Mouse (Mus musculus) embryonic facial prominence, embryonic 11.5 days (tissue): ENCODE results near the gene Wdr95. TPM values are rescaled to one million over a fixed set of nuclear protein-coding genes. Genes with fewer than 3 reads are reported as not detected.
A peak's percentile ranks its signal among the peaks of the same experiment; 100 is the strongest.

ENCODE experiments used
- ATAC-seq: fragments of 200-750 bp; cut with Nextera tagmentation; replicated peaks from 2 replicates; pipeline ENCODE4 v1.8.0; 2017; ENCODE audit warnings: low read depth; ENCODE audit not compliant: insufficient number of reproducible peaks, low FRiP score, low TSS enrichment
- DNase-seq: peaks from one replicate; pipeline ENCODE4 v3.0.0-alpha.2; 2015; ENCODE audit warnings: low spot score
- H3K27ac ChIP-seq: fragments of 300-500 bp; sonication (generic); replicated peaks from 2 replicates; pipeline ENCODE4 v1.5.1; 2014; ENCODE audit warnings: mild to moderate bottlenecking, low read depth, low read length, control low read depth
- H3K27me3 ChIP-seq: fragments of 300-500 bp; sonication (generic); 2 replicates; pipeline ENCODE4 v1.6.1; 2014; ENCODE audit warnings: mild to moderate bottlenecking, low read length, moderate library complexity, mixed read lengths; ENCODE audit not compliant: control insufficient read depth, insufficient read depth
- H3K36me3 ChIP-seq: fragments of 300-500 bp; sonication (generic); replicated peaks from 2 replicates; pipeline ENCODE4 v1.6.1; 2014; ENCODE audit warnings: low read depth, mild to moderate bottlenecking, low read length, moderate library complexity, mixed read lengths; ENCODE audit not compliant: control insufficient read depth, insufficient read depth
- H3K4me1 ChIP-seq: fragments of 300-500 bp; sonication (generic); 2 replicates; pipeline ENCODE4 v1.6.1; 2014; ENCODE audit warnings: low read length, mixed read lengths; ENCODE audit not compliant: control insufficient read depth, insufficient read depth
- H3K4me2 ChIP-seq: fragments of 300-500 bp; sonication (generic); 2 replicates; pipeline ENCODE4 v1.6.1; 2014; ENCODE audit warnings: low read depth, mild to moderate bottlenecking, control low read depth, low read length, moderate library complexity
- H3K4me3 ChIP-seq: fragments of 300-500 bp; sonication (generic); 2 replicates; pipeline ENCODE4 v1.5.1; 2014; ENCODE audit warnings: low read depth, low read length, control low read depth
- H3K9ac ChIP-seq: fragments of 300-500 bp; sonication (generic); replicated peaks from 2 replicates; pipeline ENCODE4 v1.6.1; 2014; ENCODE audit warnings: mild to moderate bottlenecking, control low read depth, low read length
- H3K9me3 ChIP-seq: fragments of 300-500 bp; sonication (generic); replicated peaks from 2 replicates; pipeline ENCODE4 v1.6.1; 2016; ENCODE audit warnings: mild to moderate bottlenecking, low read length, inconsistent platforms, mixed read lengths; ENCODE audit not compliant: control insufficient read depth
- WGBS: fragments of 180-500 bp; shearing (Covaris S2); extraction: QIAGEN DNeasy Blood & Tissue Kit; methylation state at CpG from one replicate; pipeline ENCODE4 v1.1.7; 2014; 5-methylcytosine and 5-hydroxymethylcytosine counted together
- polyA plus RNA-seq: library from polyadenylated mRNA; unstranded; fragments of >200 nt; fragmentation: Nextera tagmentation; extraction: Ambion mirVana; gene quantifications from 2 replicates; pipeline ENCODE4 v1.2.1, GENCODE M21; 2014

The Wdr95 gene
- polyA plus RNA-seq, 1 experiment from 2014 or later: not detected

- ATAC-seq (no peak), DNase-seq (no peak)
- H3K27me3 ChIP-seq: no peaks in the 10 kb centered on the region
- H3K4me2 ChIP-seq: no peak overlapping the region
- H3K9me3 ChIP-seq: no peaks in the 10 kb centered on the region
- WGBS: 81% methylated on average over 14 of the region's 14 CpGs
- no peak overlapping the region for H3K27ac ChIP-seq
- H3K4me1 ChIP-seq: no peaks in the 10 kb centered on the region
- H3K9ac ChIP-seq: no peak overlapping the region
- H3K4me3 ChIP-seq: no peak overlapping the region
- no peaks in the 10 kb centered on the region for H3K36me3 ChIP-seq
Measured at GRCm38 (mm10) chr5:149649499-149650178, 121.2 kb downstream of the Wdr95 start.

- DNase-seq (no peak), ATAC-seq (0 out of 2 replicates have a peak, but pooled peaks have one; percentile 45)
- no peaks in the 10 kb centered on the region for H3K27me3 ChIP-seq
- no peak overlapping the region for H3K27ac ChIP-seq
- WGBS: 70% methylated on average over 4 of the region's 4 CpGs
- H3K9ac ChIP-seq: no peak overlapping the region
- no peaks in the 10 kb centered on the region for H3K9me3 ChIP-seq
- H3K4me2 ChIP-seq: no peak overlapping the region
- H3K4me1 ChIP-seq: no peaks in the 10 kb centered on the region
- H3K36me3 ChIP-seq: no peaks in the 10 kb centered on the region
- H3K4me3 ChIP-seq: no peak overlapping the region
Measured at GRCm38 (mm10) chr5:149650179-149650553, 121.7 kb downstream of the Wdr95 start.

GRCm38 (mm10) chr5:149655636-149656035 is 127.2 kb downstream of the Wdr95 start:
- Histone ChIP-seq H3K9ac (no peak overlapping the region), H3K4me3 (no peak overlapping the region), H3K36me3 (no peaks in the 10 kb centered on the region), H3K4me2 (no peak overlapping the region), H3K27me3 (no peaks in the 10 kb centered on the region), H3K4me1 (no peaks in the 10 kb centered on the region), H3K9me3 (no peaks in the 10 kb centered on the region), H3K27ac (no peak overlapping the region)
- DNase-seq (no peak), ATAC-seq (no peak)
- 87% methylated on average over 9 of the region's 9 CpGs for WGBS

GRCm38 (mm10) chr5:149658022-149658421 is 129.5 kb downstream of the Wdr95 start:
- Histone ChIP-seq H3K9me3 (no peaks in the 10 kb centered on the region), H3K36me3 (no peaks in the 10 kb centered on the region), H3K4me3 (no peak overlapping the region), H3K27me3 (no peaks in the 10 kb centered on the region), H3K27ac (no peak overlapping the region), H3K9ac (no peak overlapping the region), H3K4me2 (no peak overlapping the region), H3K4me1 (no peaks in the 10 kb centered on the region)
- no peak for ATAC-seq
- DNase-seq: no peak
- WGBS: 67% methylated on average over 3 of the region's 3 CpGs

GRCm38 (mm10) chr5:149658741-149659413 is 130.4 kb downstream of the Wdr95 start:
- H3K27ac ChIP-seq: no peak overlapping the region
- H3K4me2 ChIP-seq: no peak overlapping the region
- H3K4me3 ChIP-seq: no peak overlapping the region
- DNase-seq: no peak
- WGBS: 69% methylated on average over 9 of the region's 9 CpGs
- no peaks in the 10 kb centered on the region for H3K36me3 ChIP-seq
- no peak overlapping the region for H3K9ac ChIP-seq
- H3K27me3 ChIP-seq: no peaks in the 10 kb centered on the region
- H3K4me1 ChIP-seq: no peaks in the 10 kb centered on the region
- no peaks in the 10 kb centered on the region for H3K9me3 ChIP-seq
- no peak for ATAC-seq

GRCm38 (mm10) chr5:149659414-149659780 is 130.9 kb downstream of the Wdr95 start:
- Histone ChIP-seq H3K27me3 (no peaks in the 10 kb centered on the region), H3K27ac (no peak overlapping the region), H3K36me3 (no peaks in the 10 kb centered on the region), H3K9me3 (no peaks in the 10 kb centered on the region), H3K4me1 (no peaks in the 10 kb centered on the region), H3K9ac (no peak overlapping the region), H3K4me3 (no peak overlapping the region), H3K4me2 (no peak overlapping the region)
- WGBS: 66% methylated on average over 9 of the region's 9 CpGs
- no peak for DNase-seq
- ATAC-seq: no peak

GRCm38 (mm10) chr5:149661428-149661827 is 132.9 kb downstream of the Wdr95 start:
- WGBS: 84% methylated on average over 6 of the region's 6 CpGs

More at GRCm38 (mm10) chr5:149661428-149661827, 132.9 kb downstream of the Wdr95 start:
- no peak overlapping the region for H3K27ac ChIP-seq
- no peaks in the 10 kb centered on the region for H3K36me3 ChIP-seq
- DNase-seq: no peak
- H3K9me3 ChIP-seq: no peaks in the 10 kb centered on the region
- H3K9ac ChIP-seq: no peak overlapping the region
- no peak for ATAC-seq
- no peak overlapping the region for H3K4me2 ChIP-seq
- H3K4me3 ChIP-seq: no peak overlapping the region
- no peaks in the 10 kb centered on the region for H3K27me3 ChIP-seq
- no peaks in the 10 kb centered on the region for H3K4me1 ChIP-seq
